Mouse (Mus musculus) lung, embryonic 14.5 days (tissue): Measurements from ENCODE around the gene Git1. TPM values are rescaled to one million over a fixed set of nuclear protein-coding genes. Genes with fewer than 3 reads are reported as not detected.

Experiments used
- ATAC-seq: fragments of 200-750 bp; cut with Nextera tagmentation; 2 replicates; pipeline ENCODE4 v1.8.0; 2017; ENCODE audit warnings: mild to moderate bottlenecking, moderate TSS enrichment, moderate library complexity; ENCODE audit not compliant: insufficient read depth
- DNase-seq: peaks from one replicate; pipeline ENCODE4 v3.0.0-alpha.2; 2015
- H3K27ac ChIP-seq: fragments of 300-500 bp; sonication (generic); 2 replicates; pipeline ENCODE4 v1.5.1; 2014; ENCODE audit warnings: low read depth, mild to moderate bottlenecking, moderate library complexity
- H3K27me3 ChIP-seq: fragments of 300-500 bp; sonication (generic); 2 replicates; pipeline ENCODE4 v1.6.1; 2014; ENCODE audit warnings: low read length, control low read depth; ENCODE audit not compliant: insufficient read depth
- H3K36me3 ChIP-seq: fragments of 300-500 bp; sonication (generic); 2 replicates; pipeline ENCODE4 v1.6.1; 2014; ENCODE audit warnings: control low read depth; ENCODE audit not compliant: insufficient read depth
- H3K4me1 ChIP-seq: fragments of 300-500 bp; sonication (generic); 2 replicates; pipeline ENCODE4 v1.6.1; 2014; ENCODE audit warnings: antibody characterized with exemption, control low read depth; ENCODE audit not compliant: insufficient read depth
- H3K4me2 ChIP-seq: fragments of 300-500 bp; sonication (generic); 2 replicates; pipeline ENCODE4 v1.6.1; 2014; ENCODE audit warnings: mild to moderate bottlenecking
- H3K4me3 ChIP-seq: fragments of 300-500 bp; sonication (generic); 2 replicates; pipeline ENCODE4 v1.5.1; 2014; ENCODE audit warnings: low read depth, low read length
- H3K9ac ChIP-seq: fragments of 300-500 bp; sonication (generic); 2 replicates; pipeline ENCODE4 v1.6.1; 2014
- H3K9me3 ChIP-seq: fragments of 300-500 bp; sonication (generic); 2 replicates; pipeline ENCODE4 v1.6.1; 2016; ENCODE audit warnings: low read depth, low read length, control low read depth
- CTCF ChIP-seq: IDR thresholded peaks from 2 replicates; pipeline ENCODE4 v1.5.1; 2016; ENCODE audit warnings: antibody characterized with exemption, low read depth
- WGBS: fragments of 180-500 bp; shearing (Covaris S2); extraction: QIAGEN DNeasy Blood & Tissue Kit; methylation state at CpG from one replicate; pipeline ENCODE4 v1.1.7; 2014; 5-methylcytosine and 5-hydroxymethylcytosine counted together
- polyA plus RNA-seq: library from polyadenylated mRNA; unstranded; fragments of >200 nt; fragmentation: Nextera tagmentation; extraction: Ambion mirVana; gene quantifications from 2 replicates; pipeline ENCODE4 v1.2.1, GENCODE M21; 2014

Gene Git1
- polyA plus RNA-seq, 1 experiment from 2014 or later: 21.1 TPM

DNA sequence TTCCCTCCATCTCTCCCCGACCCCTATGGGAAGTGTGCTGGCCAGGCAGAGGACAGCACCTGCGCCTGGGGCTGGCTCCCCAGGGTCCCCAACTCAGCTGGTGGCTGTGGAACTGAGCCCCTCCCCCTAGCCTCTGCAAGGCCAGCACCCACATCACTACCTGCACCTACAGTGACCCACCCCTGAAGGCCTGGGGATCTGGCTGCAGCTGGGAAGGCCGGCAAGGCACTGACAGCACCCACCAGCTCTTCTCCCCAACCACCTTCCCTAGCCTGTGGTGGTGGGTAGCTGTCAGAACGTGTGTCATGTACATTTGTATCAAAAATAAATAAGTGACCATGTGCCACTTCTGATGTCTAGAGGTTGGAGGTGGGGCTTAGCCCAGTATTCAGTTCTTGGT, 14.1 kb downstream of the Git1 start:
- no peak overlapping the region for H3K4me2 ChIP-seq
- no peak overlapping the region for H3K9ac ChIP-seq
- WGBS: 66% methylated on average over 4 of the region's 4 CpGs
- no peaks in the 10 kb centered on the region for H3K27me3 ChIP-seq
- peak; percentile 3; the same call in 1 of the 2 replicates for ATAC-seq
- H3K4me3 ChIP-seq: no peak overlapping the region
- H3K4me1 ChIP-seq: peaks cover 11% of the 10 kb centered on the region; the same call in 1 of the 2 replicates
- H3K27ac ChIP-seq: no peak overlapping the region
- H3K9me3 ChIP-seq: no peaks in the 10 kb centered on the region
- H3K36me3 ChIP-seq: peaks cover 74% of the 10 kb centered on the region
- no peak for DNase-seq
- TF ChIP-seq CTCF: no peak

- Histone ChIP-seq H3K4me2 (peak overlapping the region; percentile 82), H3K9me3 (no peaks in the 10 kb centered on the region), H3K27ac (peak overlapping the region; percentile 34; the same call in 1 of the 2 replicates), H3K4me1 (peaks cover 12% of the 10 kb centered on the region; the same call in 1 of the 2 replicates), H3K4me3 (peak overlapping the region; percentile 35), H3K9ac (peak overlapping the region; percentile 40), H3K36me3 (peaks cover 65% of the 10 kb centered on the region), H3K27me3 (no peaks in the 10 kb centered on the region)
- DNase-seq (peak; percentile 93), ATAC-seq (peak; percentile 62)
- peak; percentile 68 for TF ChIP-seq CTCF
- WGBS: 16% methylated on average over 49 of the region's 49 CpGs
These were observed 15.0 kb downstream of the Git1 start for GRCm38 (mm10) chr11:77508068-77509021.

- TF ChIP-seq CTCF: no peak
- H3K4me1 ChIP-seq: peaks cover 32% of the 10 kb centered on the region
- H3K27me3 ChIP-seq: peaks cover 13% of the 10 kb centered on the region
- DNase-seq (no peak), ATAC-seq (no peak)
- 72% methylated on average over 5 of the region's 5 CpGs for WGBS
- H3K27ac ChIP-seq: no peak overlapping the region
- no peak overlapping the region for H3K4me3 ChIP-seq
- H3K36me3 ChIP-seq: peaks cover 35% of the 10 kb centered on the region
- H3K9me3 ChIP-seq: no peaks in the 10 kb centered on the region
- H3K9ac ChIP-seq: no peak overlapping the region
- peak overlapping the region; percentile 94 for H3K4me2 ChIP-seq
These were observed 18.0 kb downstream of the Git1 start for GRCm38 (mm10) chr11:77511336-77511735.

DNA sequence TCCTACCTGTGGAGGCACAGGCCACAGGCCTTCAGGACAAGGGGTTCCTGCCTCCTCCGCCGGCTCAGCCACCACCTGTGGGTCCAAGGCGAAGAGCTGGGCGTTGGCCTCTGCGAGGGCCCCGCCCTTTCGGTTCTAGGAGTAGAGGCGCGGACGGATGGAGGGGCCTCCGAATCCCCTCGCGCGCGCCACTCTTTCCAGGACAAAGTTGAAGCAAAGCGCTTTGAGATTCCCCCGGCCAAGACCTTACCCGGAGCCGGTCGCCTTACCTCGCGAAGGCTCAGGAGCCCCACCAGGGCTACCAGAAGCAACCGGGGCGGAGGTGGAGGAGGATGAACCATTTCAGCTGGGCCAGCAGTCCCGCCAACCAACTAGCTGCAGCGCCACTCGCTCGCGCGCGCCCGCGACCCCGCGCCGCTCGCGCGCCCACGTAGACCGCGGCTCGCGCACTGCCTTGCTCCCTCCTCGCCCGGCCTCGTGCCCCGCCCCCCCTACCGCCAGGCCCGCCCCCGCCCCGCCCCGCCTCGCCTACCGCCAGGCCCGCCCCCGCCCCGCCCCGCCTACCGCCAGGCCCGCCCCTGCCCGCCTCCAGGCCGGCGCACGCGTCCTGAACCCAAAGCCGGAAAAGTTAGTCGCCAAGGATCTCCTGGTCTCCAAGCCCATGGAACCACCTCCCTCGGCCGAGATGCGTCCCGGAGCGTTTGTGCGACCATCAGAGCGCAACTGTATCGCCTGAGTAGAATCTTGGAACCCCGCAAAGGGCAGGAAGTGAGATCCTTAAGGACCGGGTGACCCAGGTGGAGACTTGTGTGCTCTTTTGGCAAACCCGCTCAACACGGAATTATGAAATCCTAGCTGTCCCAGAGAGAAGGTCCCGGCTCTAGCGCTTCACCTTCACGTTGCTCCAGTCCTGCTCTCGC, 19.8 kb downstream of the Git1 start:
- H3K27ac ChIP-seq: peak overlapping the region; percentile 85
- no peak for TF ChIP-seq CTCF
- peaks cover 32% of the 10 kb centered on the region for H3K4me1 ChIP-seq
- under 1% methylated on average over 66 of the region's 84 CpGs for WGBS
- ATAC-seq (peak; percentile 59), DNase-seq (peak; percentile 94)
- H3K4me3 ChIP-seq: peak overlapping the region; percentile 71
- H3K9me3 ChIP-seq: no peaks in the 10 kb centered on the region
- peaks cover 17% of the 10 kb centered on the region for H3K27me3 ChIP-seq
- H3K9ac ChIP-seq: peak overlapping the region; percentile 72
- H3K4me2 ChIP-seq: peak overlapping the region; percentile 94
- H3K36me3 ChIP-seq: peaks cover 19% of the 10 kb centered on the region

DNA sequence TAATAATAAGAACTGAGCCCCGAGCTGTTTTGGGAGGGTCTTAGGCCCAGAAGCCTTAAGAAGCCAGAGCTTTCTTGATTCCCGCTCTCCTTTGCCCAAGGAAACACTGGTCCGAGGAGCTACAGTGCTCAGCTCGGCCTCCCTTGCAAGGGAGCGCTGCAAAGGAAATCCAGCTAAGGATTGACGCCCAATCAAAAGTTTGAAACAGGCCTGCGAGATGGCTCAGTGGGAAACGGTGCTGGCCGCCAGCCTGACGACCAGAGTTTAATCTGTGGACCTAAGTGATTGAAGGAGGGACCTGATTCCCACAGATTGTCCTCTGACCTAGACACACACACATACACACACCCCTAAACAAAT, 20.4 kb downstream of the Git1 start:
- peak overlapping the region; percentile 68 for H3K27ac ChIP-seq
- DNase-seq: peak; percentile 46
- peak; percentile 1; the same call in 1 of the 2 replicates for ATAC-seq
- peak overlapping the region; percentile 56 for H3K9ac ChIP-seq
- H3K27me3 ChIP-seq: peaks cover 17% of the 10 kb centered on the region
- TF ChIP-seq CTCF: no peak
- H3K9me3 ChIP-seq: no peaks in the 10 kb centered on the region
- WGBS: 5% methylated on average over 10 of the region's 10 CpGs
- peaks cover 16% of the 10 kb centered on the region for H3K36me3 ChIP-seq
- peak overlapping the region; percentile 94 for H3K4me2 ChIP-seq
- peaks cover 27% of the 10 kb centered on the region for H3K4me1 ChIP-seq
- peak overlapping the region; percentile 71 for H3K4me3 ChIP-seq

DNA sequence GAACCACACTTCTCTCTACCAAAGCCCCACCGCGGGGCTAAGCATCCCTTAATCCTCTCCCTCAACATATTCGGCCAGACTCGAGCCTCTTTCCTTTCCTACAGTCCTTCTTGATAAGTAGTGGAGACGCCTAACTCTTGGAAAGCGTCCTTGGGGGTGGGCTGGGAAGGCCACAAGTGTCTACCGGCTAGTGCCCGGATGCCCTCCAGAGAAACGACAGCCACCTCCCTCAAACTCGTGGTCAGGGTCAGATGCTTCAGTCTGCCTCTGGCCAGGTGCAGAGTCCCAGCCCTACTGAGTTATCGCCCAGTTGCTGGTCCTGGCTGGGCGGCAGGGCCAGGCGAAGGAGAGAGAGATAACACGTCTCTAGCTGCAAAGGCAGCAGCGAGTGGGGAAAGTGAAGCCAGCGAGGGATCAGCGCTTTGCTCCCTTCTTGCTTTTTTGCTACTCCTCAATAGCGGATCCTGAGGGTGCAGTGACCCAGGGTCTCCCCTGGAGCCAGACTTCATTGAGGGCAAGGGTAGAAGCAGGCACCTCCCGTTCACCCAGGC, 21.0 kb downstream of the Git1 start:
- H3K9me3 ChIP-seq: no peaks in the 10 kb centered on the region
- H3K27ac ChIP-seq: no peak overlapping the region
- H3K4me2 ChIP-seq: peak overlapping the region; percentile 94
- ATAC-seq: peak; percentile 4; the same call in 1 of the 2 replicates
- DNase-seq: peak; percentile 41
- peaks cover 17% of the 10 kb centered on the region for H3K27me3 ChIP-seq
- WGBS: 9% methylated on average over 19 of the region's 19 CpGs
- peak overlapping the region; percentile 49; the same call in 1 of the 2 replicates for H3K9ac ChIP-seq
- peak overlapping the region; percentile 48 for H3K4me3 ChIP-seq
- no peak for TF ChIP-seq CTCF
- peaks cover 12% of the 10 kb centered on the region; the same call in 1 of the 2 replicates for H3K36me3 ChIP-seq
- peaks cover 27% of the 10 kb centered on the region for H3K4me1 ChIP-seq
